ENCODE assay signal across 19 mouse cellular contexts in the genomic region with DNA sequence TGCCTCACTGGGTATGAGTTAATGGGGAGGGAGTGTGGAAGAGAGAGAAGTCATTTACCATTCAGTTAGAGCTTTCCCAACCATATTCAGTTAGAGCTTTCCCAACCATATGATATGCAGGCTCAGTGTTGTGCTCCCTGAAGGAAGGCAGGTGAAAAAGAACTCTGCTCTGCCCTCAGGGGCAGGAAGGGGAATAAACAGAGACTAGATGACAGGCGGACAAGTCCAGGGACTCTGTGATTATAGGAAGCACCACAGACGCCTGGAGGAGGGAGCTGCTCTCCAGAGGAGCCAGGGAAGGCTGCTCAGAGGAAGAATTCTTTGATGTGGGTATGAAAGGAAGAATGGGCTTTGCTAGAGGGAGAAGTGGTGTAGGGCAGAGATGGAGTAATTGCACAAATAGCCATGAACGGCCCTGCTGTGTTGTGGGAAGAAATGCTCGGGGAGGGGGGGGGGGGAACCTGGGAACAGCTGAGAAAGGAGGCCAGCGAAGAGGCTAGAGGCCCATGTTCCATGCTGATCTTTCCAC.
DNase-seq lines count a peak whose midpoint lies in the region; ATAC-seq lines count a peak whose summit lies in the region.
"Had no signal": no experiment of that assay in that cellular context is flagged by ENCODE, and none has a peak within 500 bp of the region (broad histone marks: within the 10 kb centered on the region; RNA-seq: fewer than 3 reads in every experiment).

No protein-coding gene starts in this region.

- 8% methylated on average over 5 of the region's 5 CpGs for WGBS in forebrain, embryonic 13.5 days
- 10% methylated on average over 5 of the region's 5 CpGs for WGBS in midbrain, embryonic 14.5 days

- H3K27me3 ChIP-seq in forebrain, embryonic 13.5 days: no peaks in the 10 kb centered on the region
- no peaks in the 10 kb centered on the region for H3K27me3 ChIP-seq in midbrain, embryonic 14.5 days (ENCODE audit: control insufficient read depth, insufficient read depth, low read length)
- H3K27me3 ChIP-seq: embryonic facial prominence, embryonic 13.5 days; heart, embryonic 12.5 days; liver, embryonic 12.5 days had no signal

- peak; percentile 24 for DNase-seq in embryo, embryonic 10.5 days (ENCODE audit: low spot score)
- DNase-seq in embryo, embryonic 11 days: no peak
- peak; percentile 32 for DNase-seq in Muller cell, postnatal 12 days (ENCODE audit: inconsistent ontology term)
- peak; percentile 65 for DNase-seq in midbrain, embryonic 14.5 days
- DNase-seq in left cerebral cortex, adult 18-20 months (ENCODE audit: low spot score in 2 of 2): no peak
- DNase-seq: adrenal gland, postnatal 36 days; cerebellum, postnatal 14 days; gastrocnemius, postnatal 36 days; heart, postnatal 36 days; kidney, postnatal 25 days; layer of hippocampus, adult 9-11 months had no signal

- no peak overlapping the region for H3K4me3 ChIP-seq in forebrain, embryonic 13.5 days
- H3K4me3 ChIP-seq in midbrain, embryonic 14.5 days (replicated peaks; ENCODE audit: low read depth, low read length): no peak overlapping the region
- H3K4me3 ChIP-seq: embryonic facial prominence, embryonic 13.5 days; heart, embryonic 12.5 days; liver, embryonic 12.5 days had no signal

- no peaks in the 10 kb centered on the region for H3K9me3 ChIP-seq in forebrain, embryonic 13.5 days (replicated peaks)
- H3K9me3 ChIP-seq in midbrain, embryonic 14.5 days (ENCODE audit: control insufficient read depth, low read length): no peaks in the 10 kb centered on the region
- H3K9me3 ChIP-seq: embryonic facial prominence, embryonic 13.5 days; heart, embryonic 12.5 days; liver, embryonic 12.5 days had no signal

- H3K4me2 ChIP-seq in forebrain, embryonic 13.5 days: no peak overlapping the region
- H3K4me2 ChIP-seq in midbrain, embryonic 14.5 days (ENCODE audit: low read length): no peak overlapping the region
- H3K4me2 ChIP-seq: embryonic facial prominence, embryonic 13.5 days; heart, embryonic 12.5 days; liver, embryonic 12.5 days had no signal

- H3K27ac ChIP-seq in forebrain, embryonic 13.5 days: peak overlapping the region; percentile 53; the same call in 1 of the 2 replicates
- H3K27ac ChIP-seq in midbrain, embryonic 14.5 days (replicated peaks; ENCODE audit: low read depth, low read length): peak overlapping the region; percentile 62
- H3K27ac ChIP-seq: embryonic facial prominence, embryonic 13.5 days; liver, embryonic 12.5 days had no signal

- ATAC-seq in forebrain, embryonic 13.5 days: peak; percentile 5; the same call in 1 of the 2 replicates
- ATAC-seq in midbrain, embryonic 14.5 days (ENCODE audit: low FRiP score, low TSS enrichment): peak; percentile 66
- no peak for ATAC-seq in frontal cortex, adult (ENCODE audit: low TSS enrichment)
- no peak for ATAC-seq in monocyte, adult 5-6 weeks (replicated peaks; ENCODE audit: insufficient number of reproducible peaks, low FRiP score, low TSS enrichment, poor library complexity, severe bottlenecking)
- ATAC-seq: activated CD4-positive, CD25-positive, alpha-beta regulatory T cell, adult 4 months; intestine, embryonic 16.5 days; liver, embryonic 12.5 days had no signal

- peaks cover 48% of the 10 kb centered on the region for H3K4me1 ChIP-seq in forebrain, embryonic 13.5 days
- H3K4me1 ChIP-seq in midbrain, embryonic 14.5 days (ENCODE audit: control insufficient read depth, insufficient read depth, low read length): peaks cover 35% of the 10 kb centered on the region

- H3K36me3 ChIP-seq in forebrain, embryonic 13.5 days (ENCODE audit: poor library complexity, severe bottlenecking): no peaks in the 10 kb centered on the region
- H3K36me3 ChIP-seq in midbrain, embryonic 14.5 days (ENCODE audit: control insufficient read depth, insufficient read depth, low read length): no peaks in the 10 kb centered on the region
- H3K36me3 ChIP-seq: embryonic facial prominence, embryonic 13.5 days; heart, embryonic 12.5 days; liver, embryonic 12.5 days had no signal

- no peak overlapping the region for H3K9ac ChIP-seq in forebrain, embryonic 13.5 days
- H3K9ac ChIP-seq in midbrain, embryonic 14.5 days (replicated peaks; ENCODE audit: low read length): no peak overlapping the region
- H3K9ac ChIP-seq: embryonic facial prominence, embryonic 13.5 days; heart, embryonic 12.5 days; liver, embryonic 12.5 days had no signal

Comparison
In these comparisons a context has a peak if more than half of its experiments do, and no peak if none do; other contexts are left out.
1. DNase-seq: peak in embryo, embryonic 10.5 days (single experiment), Muller cell, postnatal 12 days (single experiment) and midbrain, embryonic 14.5 days (single experiment); none in embryo, embryonic 11 days (single experiment) and left cerebral cortex, adult 18-20 months (0 of 2).
2. ATAC-seq: peak in forebrain, embryonic 13.5 days (single experiment) and midbrain, embryonic 14.5 days (single experiment); none in frontal cortex, adult (single experiment) and monocyte, adult 5-6 weeks (single experiment).